Mouse (Mus musculus): ENCODE results near the gene Ifi27.
"Not testable (repeated sequence)": the region's sequence is repeated elsewhere in the genome, so short reads cannot be mapped to it uniquely, and the experiment has no call there.

Ifi27 gene

GRCm38 (mm10) chr12:103456727-103457126 lies 22.7 kb downstream of the Ifi27 start:
- DNase-seq (ENCODE audit: low spot score), result not testable (repeated sequence)

GRCm38 (mm10) chr12:103457140-103457539 lies 23.1 kb downstream of the Ifi27 start, which contains the start of gene Ifi27l2b:
Gene Ifi27l2b (minus strand): TSS chr12:103457223.
- no peak for DNase-seq (ENCODE audit: low spot score)

DNA sequence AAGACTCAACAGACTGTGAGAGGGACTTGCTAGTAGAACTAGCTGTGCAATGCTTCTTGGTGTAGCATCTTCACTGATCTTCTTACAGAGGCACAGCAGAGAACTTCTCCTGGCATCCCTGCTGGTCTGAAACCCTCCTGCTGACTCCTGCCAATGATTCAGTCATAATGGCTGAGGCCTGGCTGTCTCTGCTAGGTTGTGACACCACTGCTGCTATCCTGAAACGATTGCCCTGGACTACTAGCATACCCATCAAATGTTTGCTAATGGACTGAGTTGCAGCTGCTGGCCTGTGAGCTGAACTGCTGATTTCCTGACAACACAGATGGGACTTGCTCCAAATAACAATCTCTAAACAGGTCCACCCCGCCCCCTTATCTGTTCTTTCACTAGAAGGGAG lies 40.5 kb downstream of the Ifi27 start:
- no peak for DNase-seq (ENCODE audit: low spot score)

- no peak for DNase-seq (ENCODE audit: low spot score)
These were observed 42.9 kb downstream of the Ifi27 start for GRCm38 (mm10) chr12:103476779-103477389.

DNA sequence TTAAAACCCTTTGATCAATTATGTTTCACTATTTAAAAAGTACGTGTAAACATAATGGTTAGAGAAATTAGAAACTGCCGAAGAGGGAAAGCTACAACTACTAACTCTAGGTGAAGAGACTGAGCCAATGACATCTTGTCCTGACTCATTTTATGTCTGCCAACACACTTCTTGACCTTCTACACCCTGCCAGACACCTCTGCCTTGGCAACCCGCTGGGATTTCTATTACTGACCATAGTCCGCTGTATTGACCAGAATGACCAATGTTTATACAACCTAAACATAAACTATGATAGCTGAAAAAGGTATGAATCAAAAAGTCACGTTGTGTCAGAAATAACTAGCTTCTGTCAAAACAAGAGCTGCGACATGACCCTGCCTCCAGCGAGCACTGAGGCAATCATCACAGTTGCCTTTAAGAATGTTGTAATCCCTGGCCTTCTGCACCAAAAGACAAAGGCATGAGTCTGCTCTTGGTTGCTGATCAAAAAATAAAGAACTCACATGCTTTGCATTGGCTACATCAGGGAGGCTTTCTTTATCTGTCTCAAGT lies 43.5 kb downstream of the Ifi27 start:
- no peak for DNase-seq (ENCODE audit: low spot score)

GRCm38 (mm10) chr12:103481671-103482070 lies 47.7 kb downstream of the Ifi27 start:
- DNase-seq (ENCODE audit: low spot score), result no peak

GRCm38 (mm10) chr12:103482781-103483180 lies 48.8 kb downstream of the Ifi27 start:
- DNase-seq (ENCODE audit: low spot score), result no peak

- DNase-seq (ENCODE audit: low spot score), result not testable (repeated sequence)
These were observed 50.4 kb downstream of the Ifi27 start for GRCm38 (mm10) chr12:103484200-103484972.

DNA sequence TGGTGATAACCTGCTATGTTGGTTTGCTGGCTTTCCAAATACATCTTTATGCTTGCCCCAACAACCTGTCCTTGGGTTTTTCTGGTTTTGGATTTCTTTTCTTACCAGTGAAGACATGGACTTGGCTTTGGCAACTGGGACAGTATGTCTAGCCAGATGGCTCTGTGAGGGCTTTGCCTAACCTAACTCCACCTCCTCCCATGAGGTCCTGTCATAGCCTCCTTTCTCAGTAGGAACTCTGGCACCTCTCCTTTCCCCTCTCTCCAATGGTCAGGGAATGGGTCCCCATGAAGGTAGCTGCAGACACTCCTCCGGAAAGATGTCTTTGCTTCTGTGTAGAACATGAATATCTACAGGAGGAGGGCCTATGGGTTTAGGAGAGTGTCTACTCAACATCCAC lies 52.7 kb downstream of the Ifi27 start:
- DNase-seq (ENCODE audit: low spot score), result no peak

GRCm38 (mm10) chr12:103487276-103487675 lies 53.3 kb downstream of the Ifi27 start:
- DNase-seq (ENCODE audit: low spot score), result no peak

- no peak for DNase-seq (ENCODE audit: low spot score)
These were observed 53.7 kb downstream of the Ifi27 start for GRCm38 (mm10) chr12:103487750-103488149.
